Mouse (Mus musculus): ENCODE measurements around the gene Evx2.

DNA sequence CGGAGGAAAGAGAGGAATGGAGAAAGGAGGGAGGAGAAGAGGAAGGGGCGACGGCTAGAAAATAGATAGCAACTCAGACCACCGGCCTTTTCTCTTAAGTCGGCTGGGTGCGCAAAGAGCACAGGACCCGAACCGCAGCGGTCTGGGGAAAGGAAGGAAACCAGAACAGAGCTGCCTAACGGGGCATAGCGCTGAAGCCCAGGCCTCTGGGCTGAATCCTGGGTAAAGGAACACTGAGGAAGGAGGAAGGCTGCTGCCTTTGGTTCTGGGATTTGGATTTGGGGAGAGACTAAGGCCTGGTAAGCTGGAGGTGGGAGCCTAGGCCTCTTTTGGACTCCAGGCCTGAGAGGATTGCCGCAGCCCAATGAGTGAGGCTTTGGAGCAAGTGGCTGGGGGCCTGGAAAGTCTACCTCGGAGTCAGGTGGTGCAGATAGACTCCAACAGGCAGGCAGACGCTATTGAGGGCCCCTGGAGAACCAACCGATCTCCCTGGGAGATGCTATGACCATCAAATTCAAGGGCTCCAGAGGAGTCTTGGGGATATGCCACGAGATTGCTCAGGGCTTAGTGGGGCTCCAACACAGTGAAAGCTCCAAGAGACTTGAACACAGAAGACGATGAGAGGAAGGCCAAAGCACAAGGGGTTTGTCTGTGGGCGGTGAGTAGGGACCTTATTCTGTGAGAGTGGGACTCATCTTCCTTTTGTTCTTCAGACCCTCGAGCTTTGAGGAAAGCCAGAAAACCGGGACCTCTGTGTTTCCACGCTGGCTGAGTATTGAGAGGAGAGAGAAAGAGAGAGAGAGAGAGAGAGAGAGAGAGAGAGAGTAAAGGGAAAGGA lies 21.4 kb upstream of the Evx2 start:
- TF ChIP-seq CTCF (IDR thresholded peaks at IDR 0.05; ENCODE audit: low read depth), result no peak
- TF ChIP-seq EP300 (IDR thresholded peaks at IDR 0.05; ENCODE audit: low read depth), result no peak
